Mouse (Mus musculus) layer of hippocampus, adult 9-10 months (tissue): ENCODE data around the gene Mapkap1.
A peak's percentile ranks its signal among the peaks of the same experiment; 100 is the strongest.

Experiments
- DNase-seq: peaks from one replicate; pipeline ENCODE4 v3.0.0; 2022; ENCODE audit warnings: low spot score

Mapkap1 gene

GRCm38 (mm10) chr2:34406601-34407464 lies at the start of gene Mapkap1:
Gene Mapkap1 (plus strand): TSS chr2:34406771.
- DNase-seq: peak; percentile 87

DNA sequence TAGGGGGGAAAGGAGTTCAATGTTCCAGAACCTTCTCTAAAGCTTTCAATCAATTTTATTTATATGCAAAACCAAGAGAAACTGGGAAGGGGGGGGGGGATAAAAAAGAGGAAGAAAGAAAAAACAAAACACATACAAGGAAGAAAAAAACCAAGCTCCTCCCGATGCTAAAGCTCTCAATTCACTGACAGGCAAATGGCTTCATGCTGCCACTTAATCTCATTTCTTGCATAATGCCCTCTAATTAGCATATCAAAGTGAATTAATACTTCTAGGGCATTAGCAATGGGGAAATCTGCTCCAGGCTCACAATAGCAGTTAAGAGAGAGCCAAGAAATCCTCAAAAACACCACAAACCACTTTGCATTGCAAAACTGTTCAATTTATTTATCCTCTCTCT lies 42.9 kb upstream of the Mapkap1 start:
- no peak for DNase-seq

GRCm38 (mm10) chr2:34367024-34367423 lies 39.5 kb upstream of the Mapkap1 start:
- no peak for DNase-seq

DNA sequence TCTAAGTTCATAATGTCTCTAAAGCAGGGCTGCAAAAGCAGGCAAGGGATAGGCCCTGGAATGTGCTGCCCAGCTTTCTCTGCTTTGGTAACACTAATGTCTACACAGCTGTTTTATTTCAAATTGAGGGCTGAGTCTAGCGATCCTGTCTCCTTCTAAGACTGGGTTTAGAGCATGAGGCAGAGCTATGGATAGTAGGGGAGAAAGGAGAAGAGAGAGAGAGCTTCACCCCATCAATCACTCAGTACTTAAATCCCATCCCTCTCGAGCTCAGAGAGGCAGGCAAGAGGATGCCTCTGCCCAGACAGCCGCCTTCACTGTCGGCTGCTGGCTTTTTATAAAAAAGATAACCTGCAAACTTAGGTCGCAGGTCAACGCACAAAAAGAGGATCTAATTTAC lies 38.2 kb upstream of the Mapkap1 start:
- no peak for DNase-seq

DNA sequence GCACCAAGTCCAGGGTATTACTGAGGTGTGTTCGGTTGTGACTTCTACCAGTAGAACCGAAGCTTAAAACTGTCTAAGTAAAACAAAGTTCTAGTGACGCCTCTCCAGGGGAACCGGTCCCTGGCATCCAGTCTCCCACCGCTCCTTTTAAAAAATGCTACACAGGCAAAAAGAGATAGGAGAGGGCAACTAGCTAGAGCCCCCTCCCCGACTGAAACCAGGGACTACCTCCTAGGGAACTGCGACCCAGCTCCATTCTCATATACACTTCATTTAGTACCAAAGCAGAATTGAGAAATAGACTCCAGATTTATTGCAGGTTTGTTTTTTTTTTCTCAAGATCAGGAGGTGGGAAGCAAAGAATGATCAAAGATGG lies 36.2 kb upstream of the Mapkap1 start:
- DNase-seq: no peak

DNA sequence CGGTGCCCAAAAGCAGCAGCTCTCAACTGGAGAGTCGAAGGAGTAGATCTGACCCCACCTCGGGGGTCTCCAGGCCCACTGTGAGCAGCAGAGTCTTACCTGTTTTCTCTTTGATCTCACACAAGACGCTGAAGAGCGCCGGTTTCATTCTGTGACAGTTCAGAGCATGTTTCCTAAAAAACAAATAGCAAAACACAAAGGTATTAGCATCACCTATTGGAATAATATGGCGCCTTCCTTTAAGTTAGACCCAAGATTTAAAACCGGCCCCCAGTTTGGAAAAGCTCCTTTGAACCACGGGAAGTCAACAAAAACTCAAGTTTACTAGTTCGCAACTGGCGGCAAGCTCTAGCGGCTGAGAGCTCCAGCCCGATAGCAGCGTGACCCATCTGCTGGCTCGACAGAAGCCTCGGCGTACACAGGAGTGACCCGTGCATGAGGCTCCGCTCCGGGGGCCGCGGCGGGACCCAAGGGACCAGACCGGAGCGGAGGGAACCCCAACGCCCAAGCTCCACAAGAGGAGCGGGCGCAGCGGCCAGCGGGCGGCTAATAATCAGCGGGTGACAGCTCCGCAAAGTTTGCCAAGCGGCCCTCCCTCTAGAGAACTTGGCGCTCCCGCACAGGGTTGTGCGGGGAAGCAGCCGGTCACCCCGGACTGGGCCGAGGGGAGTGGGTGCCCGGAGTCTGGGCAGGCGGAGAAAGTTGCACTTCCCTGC lies 35.7 kb upstream of the Mapkap1 start:
- no peak for DNase-seq

DNA sequence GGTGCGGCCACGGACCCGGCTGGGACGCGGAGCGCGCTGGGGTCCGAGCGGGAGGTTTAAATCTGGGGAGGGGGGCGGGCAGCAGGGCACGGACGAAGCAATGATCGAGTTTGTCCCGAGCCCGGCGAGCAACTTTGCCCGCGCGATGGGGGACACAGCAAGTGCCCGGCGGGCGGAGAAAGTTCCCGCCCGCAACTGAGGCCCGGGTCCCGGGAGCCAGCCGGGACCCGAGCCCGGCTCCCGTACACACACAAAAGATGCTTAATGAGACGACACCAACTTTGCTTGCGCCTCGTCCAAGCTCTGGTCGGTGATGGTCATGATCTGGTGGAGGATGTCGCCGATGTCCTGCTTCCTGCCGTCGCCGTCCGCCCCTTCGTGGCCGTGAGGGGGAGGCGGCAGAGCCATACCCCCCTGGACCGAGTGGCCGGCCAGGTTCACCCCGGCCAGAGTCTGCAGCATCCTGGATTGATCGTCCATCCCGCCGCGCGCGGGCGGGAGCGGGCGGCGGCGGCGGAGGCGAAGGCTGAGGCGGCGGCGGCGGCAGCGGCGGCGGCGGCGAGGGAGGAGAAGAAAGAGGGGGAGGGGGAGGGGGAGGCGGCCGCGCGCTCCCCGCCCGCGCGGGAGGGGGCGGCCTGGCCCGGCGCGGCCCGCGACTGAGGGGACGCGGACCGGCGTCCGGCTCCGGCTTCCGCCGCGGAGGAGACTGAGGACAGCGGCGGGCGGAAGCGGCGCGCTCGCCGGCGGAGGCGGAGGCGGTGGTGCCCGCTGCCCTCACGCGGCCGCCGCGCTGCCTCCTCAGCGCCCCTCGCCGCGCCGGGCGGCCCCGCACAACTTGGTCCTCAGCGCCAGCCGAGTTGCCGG lies 34.9 kb upstream of the Mapkap1 start:
- no peak for DNase-seq

DNA sequence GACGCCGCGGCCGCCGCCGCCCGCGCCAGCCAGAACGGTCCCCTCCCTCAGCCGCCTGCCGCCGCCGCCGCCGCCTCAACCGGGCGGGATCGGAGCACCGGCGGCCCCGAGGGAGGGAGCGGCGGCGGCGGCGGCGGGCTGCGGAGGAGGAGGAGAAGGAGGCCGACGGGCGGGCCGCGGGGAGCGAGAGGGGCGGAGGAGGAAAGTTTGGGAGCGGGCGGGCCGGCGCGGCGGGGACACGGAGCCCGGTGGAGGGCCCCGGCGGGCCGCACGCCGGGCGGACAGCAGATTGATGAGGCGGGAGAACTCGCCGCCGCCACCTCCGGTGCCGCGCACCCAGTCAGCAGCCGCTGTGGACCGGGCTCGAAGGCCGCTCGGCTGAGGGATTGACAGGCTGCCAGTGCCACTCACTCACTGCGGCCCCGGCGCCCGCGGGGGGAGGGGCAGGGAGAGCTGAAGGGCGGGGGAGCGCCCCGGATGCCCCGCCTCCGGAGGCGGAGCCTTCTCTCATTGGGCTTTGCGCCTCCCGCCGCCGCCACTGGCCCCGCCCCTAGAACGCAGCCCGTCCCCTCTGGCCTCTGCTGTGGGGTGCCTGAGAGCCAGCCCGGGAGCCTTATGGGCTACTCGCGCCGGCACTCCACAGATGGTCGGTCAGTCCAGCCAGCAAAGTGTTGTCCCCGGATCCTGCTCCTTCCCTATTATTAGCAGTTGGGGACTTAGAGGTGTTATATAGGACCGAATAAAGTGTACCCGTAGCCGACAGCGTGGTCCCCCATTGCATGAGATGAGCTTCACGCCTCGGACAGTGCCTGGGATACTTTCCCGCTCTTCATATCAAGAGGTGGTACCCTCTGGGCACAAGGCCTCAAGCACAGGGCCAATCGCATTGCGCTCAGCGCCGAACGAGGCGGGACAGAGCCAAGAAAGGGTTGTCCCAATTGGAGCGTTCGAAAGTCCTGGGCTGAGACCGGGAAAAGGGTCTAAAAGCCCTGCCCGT lies 34.0 kb upstream of the Mapkap1 start, which contains the start of gene Pbx3:
Gene Pbx3 (minus strand): TSS at position 838 of the 997 bp plus-strand sequence.
- DNase-seq: peak; percentile 80

- no peak for DNase-seq
These were observed 32.7 kb upstream of the Mapkap1 start for GRCm38 (mm10) chr2:34373886-34374285.

GRCm38 (mm10) chr2:34374349-34374748 lies 32.2 kb upstream of the Mapkap1 start:
- no peak for DNase-seq

DNA sequence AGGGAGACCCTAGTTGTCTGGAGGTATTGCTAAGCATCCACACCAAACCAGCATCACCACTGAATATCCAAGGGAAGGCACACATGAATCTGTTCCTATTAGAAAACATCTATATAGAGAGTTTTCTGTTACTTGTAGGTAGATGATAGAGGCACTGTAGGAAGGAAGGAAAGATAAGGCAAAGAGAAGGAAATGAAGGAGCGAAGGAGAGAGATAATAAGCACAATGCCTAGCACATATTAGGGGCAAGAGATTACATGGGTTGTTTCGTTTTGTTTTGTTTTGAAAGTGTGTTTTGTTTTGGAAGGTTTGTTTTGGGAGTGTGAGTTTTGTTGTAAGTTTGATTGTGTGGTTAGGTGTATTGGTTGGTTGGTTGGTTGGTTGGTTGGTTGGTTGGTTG lies 27.6 kb upstream of the Mapkap1 start:
- no peak for DNase-seq

GRCm38 (mm10) chr2:34399535-34399934 lies 7.0 kb upstream of the Mapkap1 start:
- no peak for DNase-seq

DNA sequence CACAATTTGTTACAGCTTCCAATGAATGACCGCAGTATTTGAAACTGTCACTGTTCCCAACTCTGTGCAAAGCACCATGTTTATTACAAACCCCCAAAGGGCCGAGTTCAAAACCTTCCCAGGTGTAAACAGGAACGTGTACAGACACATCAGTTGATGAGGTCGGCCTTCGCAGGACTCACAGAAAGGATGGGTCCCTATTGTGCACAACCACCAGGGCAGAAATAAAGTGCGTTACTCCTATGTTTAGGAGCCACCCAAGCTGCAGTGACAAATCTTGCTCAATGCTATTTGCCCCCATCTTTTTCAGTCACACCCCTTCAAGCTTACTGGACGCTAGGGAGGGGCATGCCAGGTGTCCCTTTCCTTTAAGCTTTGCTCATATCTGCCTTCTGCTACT lies 1.0 kb downstream of the Mapkap1 start:
- no peak for DNase-seq

DNA sequence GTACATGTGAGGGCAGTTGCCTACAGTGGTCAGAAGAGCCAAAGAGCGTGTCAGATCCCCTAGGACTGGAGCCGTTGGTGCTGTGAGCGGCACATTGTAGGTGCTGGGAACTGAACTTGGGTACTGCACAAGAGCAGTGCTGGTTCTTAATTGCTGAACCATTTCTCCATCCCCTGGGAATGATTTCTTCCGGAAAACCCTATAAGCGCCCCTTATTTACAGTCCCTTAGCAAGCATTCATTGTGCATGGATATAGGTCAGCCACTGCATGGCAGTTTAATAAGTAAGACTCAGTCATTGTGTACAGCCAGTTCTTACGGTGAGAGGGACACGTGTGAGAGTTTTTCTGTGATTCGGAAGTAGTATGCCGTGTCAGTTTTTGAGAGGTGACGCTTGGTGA lies 1.8 kb downstream of the Mapkap1 start:
- no peak for DNase-seq

DNA sequence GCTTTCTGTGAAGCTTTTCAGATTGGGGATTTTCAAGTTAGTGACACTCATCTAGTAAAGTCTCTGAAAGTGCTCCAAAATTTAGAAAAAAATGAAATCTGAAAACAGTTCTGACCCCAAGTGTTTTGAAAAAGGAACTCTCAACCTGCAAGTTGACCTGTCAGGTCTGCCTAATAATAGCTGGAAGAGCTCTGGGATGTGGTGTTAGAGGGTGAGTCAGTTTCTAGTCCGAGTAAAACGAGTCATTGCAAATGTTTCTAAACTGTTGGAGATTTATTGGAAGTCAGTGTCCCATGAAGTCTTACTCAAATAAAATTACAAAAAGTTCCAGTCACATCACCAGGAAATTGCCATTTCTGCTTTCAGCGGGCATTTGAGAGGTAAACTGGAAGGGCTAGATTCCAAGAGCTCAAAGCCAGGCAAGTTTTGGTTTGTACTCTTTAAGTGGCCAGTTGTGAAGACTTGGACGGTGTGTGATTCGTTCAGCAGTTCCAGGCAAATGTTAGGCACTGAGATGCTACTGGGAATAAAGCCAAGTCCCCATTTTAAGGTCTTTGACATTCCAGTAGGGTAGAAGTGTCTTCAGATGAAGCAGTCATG lies 3.3 kb downstream of the Mapkap1 start:
- DNase-seq: no peak

GRCm38 (mm10) chr2:34420256-34420655 lies 13.7 kb downstream of the Mapkap1 start:
- no peak for DNase-seq

GRCm38 (mm10) chr2:34424186-34424585 lies 17.6 kb downstream of the Mapkap1 start:
- no peak for DNase-seq

GRCm38 (mm10) chr2:34425573-34426223 lies 19.1 kb downstream of the Mapkap1 start:
- no peak for DNase-seq

- DNase-seq: no peak
These were observed 24.1 kb downstream of the Mapkap1 start for GRCm38 (mm10) chr2:34430663-34431062.

- no peak for DNase-seq
These were observed 25.3 kb downstream of the Mapkap1 start for GRCm38 (mm10) chr2:34431701-34432372.
